Mouse (Mus musculus) urinary bladder, postnatal 14 days (tissue): Measurements from ENCODE around the gene Megf11.
A peak's percentile ranks its signal among the peaks of the same experiment; 100 is the strongest.

Experiments
- DNase-seq: peaks from one replicate; pipeline ENCODE4 v3.0.0; 2021; ENCODE audit warnings: low spot score

Megf11 gene

DNA sequence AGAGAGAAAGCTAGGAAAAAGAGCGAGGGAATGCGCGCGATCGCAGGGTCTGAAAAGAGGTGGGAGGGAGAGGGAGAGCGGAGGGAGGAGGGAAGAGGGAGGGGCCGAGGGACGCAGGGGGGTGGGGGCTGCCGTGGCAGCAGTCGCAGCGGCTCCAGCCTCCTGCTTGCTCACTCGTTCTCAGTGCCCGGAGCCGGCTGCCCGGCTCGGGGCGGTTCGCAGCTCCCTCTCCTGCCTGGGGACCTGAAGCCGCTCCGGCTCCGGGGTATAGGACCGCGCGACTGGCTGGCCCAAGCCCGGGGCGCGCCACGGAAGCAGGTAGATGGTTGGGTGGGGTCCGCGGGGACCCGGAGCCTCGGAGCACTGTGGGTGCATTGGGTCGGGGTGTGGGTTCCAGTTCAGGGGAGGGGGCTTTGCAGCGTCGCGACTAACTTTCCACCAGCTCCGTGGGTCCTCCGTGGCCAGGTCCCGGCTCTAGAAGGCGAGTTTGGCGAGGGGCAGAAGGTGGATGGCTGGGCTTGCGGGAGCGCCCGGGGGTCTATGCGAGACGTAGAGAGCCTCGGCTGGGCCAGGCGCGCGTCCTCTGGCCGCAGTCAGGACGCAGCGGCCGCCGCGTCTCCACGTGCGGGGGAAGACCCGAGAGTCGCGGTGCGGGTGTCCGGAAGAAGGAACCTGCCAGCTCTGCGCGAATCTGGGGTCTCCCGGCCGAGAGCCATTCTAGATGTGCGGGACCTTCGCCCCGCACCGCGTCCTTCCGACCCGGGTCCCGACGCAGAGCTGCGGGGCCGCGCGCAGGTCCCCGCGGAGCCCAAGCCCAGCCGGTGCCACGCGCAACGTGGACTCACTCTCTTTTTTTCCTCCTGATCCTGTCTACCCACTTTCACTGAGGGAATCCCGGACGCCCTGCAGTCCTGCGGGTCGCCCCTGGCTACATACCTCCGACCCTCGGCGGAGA lies at the start of gene Megf11:
TSS of gene Megf11 (plus strand) at position 116 of the 955 bp plus-strand sequence.
- DNase-seq, result peak; percentile 21

GRCm38 (mm10) chr9:64335825-64336224 lies 49.6 kb upstream of the Megf11 start:
- no peak for DNase-seq

DNA sequence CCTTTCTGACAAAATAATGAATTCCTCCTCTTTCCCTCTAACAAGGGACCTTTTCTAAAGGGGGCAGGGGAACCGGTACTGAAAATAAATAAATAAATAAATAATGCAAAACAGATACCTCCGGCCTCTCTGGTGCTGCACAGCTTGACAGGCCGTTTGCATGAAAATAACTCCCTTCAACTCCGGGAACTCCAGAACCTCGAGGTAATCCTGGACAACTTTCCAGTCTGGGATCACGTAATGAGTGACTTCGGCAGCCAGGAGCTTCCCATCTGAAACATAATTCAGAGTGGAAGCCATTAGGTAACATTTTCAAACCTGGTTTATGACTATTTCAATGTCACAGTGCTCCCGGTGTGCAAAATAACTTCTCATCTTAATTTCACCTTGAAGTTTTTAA lies 46.1 kb upstream of the Megf11 start:
- DNase-seq, result no peak

DNA sequence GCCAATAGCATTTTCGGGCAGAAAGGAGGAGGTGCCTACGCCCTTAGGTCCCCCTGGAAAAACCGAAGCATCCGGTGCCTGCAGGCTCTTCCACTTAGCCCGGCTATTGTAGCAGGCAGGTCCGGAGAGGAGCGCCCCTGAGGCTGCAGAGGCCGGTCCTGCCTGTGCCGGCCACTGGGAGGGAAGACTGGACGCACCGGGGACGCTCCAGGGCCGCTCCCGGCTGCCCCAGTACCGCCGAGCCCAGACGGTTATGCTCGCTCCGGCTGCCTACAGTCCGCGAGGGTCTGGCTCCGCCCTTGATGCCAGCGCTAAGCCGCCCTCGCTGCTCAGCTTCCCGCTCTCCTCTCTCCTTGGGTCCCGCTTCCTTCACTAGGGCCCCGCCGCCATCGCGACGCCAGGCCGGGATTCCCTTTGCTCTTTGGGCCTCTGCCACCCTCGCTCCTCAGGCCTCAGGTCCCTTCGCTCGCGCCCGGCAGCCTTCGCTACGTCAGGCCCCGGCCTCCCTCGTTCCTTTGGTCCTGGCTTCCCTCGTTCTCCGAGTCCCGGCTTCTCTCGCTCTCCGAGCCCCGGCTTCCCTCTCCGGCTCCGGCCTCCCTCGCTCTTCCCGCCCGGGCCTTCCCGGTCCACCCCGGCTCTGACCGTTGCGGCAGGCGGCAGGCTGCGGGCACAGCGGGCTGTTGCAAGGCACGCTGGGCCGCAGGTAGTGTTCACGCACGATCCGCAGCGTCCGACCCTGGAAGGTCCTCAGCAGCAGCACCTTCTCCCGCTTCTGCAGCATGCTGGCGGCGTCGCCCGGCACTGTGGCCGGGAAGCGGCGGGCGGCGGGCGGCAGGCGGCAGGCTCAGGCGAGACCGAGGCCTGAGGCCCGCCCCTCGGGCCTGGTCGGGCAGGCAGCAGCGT lies 44.8 kb upstream of the Megf11 start:
- DNase-seq, result peak; percentile 73

DNA sequence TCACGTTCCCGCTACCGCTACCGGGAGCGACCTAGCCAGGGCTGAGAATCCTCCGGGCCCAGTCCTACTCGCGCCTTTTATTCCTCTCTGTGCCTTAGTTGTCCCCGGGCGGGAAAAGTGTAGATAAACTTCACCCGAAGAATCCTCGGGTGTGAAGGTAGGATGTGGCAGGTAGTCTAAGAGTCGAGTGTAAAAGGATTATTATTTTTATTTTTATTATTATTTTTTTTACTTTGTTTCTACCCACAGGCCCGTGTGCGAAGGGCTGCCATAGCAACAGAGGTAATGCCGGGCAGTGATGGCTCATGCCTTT lies 44.2 kb upstream of the Megf11 start, which contains the start of gene Dis3l:
TSS of gene Dis3l (minus strand) at position 35 of the 313 bp plus-strand sequence.
- DNase-seq, result no peak

DNA sequence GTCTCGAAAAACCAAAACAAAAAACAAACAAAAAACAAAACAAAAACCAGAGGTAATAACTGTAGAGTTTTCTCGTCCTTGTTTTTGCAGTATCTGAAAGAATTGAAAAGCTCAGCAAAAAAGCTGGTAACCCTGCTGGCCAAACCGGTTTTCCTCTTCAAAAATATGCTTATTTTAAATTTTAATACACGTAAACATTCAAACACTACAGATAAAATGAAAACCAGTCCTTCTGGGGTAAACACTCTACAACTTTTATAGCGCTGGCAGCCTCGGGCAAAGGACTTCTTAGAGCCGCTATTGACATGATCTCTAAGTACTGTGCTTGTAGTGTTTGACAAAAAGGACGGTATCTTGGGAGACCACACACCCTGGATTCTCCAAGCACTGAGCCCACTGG lies 43.8 kb upstream of the Megf11 start:
- peak; percentile 11 for DNase-seq

DNA sequence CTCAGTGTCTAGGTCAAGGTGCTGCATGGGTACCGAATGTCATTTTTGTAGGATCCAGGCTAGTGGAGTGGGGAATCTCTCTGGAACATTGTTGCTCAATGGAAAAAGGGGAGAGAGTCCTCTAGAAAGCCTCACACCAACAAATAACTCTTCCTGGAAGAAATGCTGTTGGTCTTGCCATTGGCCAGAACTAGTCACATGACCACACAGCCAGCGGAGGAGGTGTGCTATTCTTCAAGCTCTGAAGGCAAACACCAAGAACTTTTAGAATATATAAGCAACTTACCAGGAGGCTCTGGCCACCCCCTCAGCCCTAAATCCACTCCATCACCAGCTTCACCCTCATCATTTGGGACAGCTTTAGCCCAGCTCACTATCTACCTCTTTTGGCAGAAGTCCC lies 41.8 kb upstream of the Megf11 start:
- DNase-seq, result no peak

DNA sequence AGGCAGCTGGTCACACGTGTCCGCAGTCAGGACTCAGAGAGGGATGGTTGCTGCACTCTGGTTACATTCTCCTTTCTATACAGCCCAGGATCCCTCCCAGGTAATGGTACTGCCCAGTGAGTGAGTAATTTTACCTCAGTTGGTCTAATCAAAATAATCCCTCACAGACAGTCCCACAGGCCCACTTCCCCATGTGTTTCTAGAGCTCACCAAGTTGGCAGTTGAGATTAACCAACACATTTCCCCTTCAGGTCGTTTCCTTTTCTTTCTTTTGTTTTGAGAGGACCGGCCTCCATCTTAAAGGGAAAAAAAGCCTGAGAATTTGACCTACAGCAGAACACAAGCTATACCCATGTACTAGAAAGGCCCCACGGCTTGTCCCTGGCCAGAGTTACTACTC lies 39.5 kb upstream of the Megf11 start:
- no peak for DNase-seq

DNA sequence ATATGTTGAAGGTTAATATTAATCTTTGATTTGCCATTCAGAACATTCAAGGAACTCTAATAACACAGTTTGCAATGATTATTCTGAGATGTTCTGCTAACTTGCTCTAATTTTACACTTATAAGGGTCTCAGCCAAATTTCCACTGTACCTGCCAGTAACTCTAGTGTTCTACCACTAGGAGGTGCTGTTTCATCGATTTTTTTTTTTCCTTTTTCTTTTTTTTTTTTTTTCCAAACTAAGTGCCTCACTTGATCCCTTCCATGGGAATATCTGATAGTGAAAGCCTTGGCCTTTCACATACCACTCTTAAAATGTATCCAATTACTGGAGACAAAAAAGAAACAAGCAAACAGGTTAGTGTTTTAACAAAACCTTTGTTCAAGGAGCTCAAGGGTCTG lies 38.0 kb upstream of the Megf11 start:
- no peak for DNase-seq

GRCm38 (mm10) chr9:64349490-64349889 lies 35.9 kb upstream of the Megf11 start:
- DNase-seq, result no peak

DNA sequence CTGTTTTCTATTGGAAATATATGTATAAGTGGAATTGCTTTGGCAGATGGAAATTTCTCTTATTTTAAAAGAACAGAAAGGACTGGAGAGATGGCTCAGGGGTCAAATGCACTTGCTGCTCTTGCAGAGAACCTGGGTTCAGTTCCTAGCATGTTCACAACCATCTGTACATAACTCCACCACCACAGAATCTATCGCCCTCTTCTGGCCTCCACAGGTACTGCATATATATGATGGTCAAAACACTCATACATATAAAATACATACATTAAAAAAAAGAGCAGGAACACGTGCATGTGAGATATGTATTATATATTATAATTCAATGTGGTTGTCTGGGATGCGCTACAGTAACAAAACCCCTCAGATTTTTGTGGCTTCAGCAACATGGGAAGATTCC lies 34.2 kb upstream of the Megf11 start:
- DNase-seq, result no peak

- DNase-seq, result no peak
Observed at GRCm38 (mm10) chr9:64355627-64356026, 29.8 kb upstream of the Megf11 start.

DNA sequence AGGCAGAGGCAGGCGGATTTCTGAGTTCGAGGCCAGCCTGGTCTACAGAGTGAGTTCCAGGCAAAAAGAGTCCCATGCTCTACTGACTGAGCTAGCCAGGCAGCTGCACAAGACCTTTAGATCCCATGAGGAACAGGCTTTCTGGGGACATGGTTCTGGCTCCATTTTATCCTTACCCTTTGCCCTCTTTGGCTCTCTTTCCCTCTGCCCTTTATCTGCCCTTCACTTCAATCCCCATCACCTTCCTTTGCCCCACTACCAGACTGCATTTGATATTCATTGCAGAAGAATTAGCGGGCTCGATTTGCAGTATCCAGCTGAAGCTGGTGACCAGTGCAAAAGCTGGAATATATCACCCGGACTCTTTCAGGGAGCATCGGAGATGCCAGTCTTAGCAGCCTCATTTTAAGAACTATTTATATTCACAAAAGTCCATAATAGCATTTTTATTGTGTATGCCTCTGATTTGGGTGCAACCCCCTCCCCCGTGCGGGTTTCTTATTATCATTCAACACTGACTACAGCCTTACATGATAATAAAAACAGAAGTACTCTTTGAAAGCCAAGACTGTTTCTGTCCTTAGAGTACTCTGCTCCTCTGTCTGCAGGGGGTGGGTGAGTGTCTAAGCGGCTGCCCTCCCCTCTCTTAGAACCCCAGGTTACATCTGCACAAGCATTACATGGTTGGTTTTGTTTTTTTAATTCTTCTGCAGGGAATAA lies 24.0 kb upstream of the Megf11 start:
- DNase-seq, result no peak

DNA sequence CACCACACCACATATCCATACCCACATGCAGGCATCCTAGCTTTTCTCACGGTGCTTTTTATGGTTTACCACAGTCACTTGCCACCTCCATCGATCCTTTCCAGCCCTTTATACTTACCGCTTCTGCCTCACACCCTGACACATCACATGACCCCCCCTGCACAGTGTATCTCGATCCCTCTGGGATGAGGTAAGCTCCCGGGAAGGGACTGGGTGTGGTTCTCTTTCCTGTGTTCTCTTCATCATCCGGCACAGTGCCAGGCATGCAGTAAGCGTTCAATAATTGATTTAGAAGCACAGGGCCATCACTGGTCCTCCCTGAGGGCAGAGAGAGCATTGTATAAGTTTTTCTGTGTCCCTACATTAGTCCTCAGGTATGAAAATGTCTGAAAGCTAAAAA lies 15.6 kb upstream of the Megf11 start:
- no peak for DNase-seq

- no peak for DNase-seq
Observed at GRCm38 (mm10) chr9:64371305-64371819, 14.1 kb upstream of the Megf11 start.

GRCm38 (mm10) chr9:64376380-64376779 lies 9.0 kb upstream of the Megf11 start:
- no peak for DNase-seq

DNA sequence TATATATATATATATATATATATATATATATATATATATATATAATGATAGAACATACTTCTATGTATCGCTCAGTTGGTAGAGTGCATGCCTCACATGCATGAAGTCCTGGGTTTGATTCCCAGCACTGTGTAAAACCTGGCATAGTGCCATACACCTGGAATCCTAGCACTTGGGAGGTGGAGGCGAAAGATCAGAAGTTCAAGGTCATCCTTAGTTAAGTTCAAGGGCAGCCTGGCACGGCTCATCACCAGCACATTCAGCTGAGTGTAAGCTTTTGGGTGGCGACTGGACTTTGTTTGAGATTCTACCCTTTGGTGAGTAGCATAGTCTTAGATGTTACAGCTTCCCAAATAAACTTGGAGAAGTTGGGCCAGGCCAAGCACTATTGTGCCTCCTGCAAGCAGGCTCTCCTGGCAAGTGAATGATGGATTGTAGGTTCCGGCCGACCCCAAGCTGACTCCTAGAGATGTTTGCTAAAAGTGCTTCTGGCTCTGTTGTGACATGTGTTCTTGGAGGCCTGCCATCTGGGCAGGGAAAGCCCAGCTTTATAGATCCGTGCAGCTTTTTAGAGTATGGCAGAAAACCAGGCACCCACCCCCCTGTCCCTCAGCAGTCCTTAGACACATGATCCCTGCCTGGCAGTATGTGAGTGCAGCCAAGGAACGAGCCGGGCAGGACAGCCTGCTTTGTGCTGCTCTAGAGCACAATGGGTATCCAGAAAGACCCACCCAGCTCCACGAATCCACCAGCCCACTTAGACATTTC lies 2.2 kb upstream of the Megf11 start:
- DNase-seq, result peak; percentile 52

- DNase-seq, result no peak
Observed at GRCm38 (mm10) chr9:64386466-64387211, 1.2 kb downstream of the Megf11 start.

DNA sequence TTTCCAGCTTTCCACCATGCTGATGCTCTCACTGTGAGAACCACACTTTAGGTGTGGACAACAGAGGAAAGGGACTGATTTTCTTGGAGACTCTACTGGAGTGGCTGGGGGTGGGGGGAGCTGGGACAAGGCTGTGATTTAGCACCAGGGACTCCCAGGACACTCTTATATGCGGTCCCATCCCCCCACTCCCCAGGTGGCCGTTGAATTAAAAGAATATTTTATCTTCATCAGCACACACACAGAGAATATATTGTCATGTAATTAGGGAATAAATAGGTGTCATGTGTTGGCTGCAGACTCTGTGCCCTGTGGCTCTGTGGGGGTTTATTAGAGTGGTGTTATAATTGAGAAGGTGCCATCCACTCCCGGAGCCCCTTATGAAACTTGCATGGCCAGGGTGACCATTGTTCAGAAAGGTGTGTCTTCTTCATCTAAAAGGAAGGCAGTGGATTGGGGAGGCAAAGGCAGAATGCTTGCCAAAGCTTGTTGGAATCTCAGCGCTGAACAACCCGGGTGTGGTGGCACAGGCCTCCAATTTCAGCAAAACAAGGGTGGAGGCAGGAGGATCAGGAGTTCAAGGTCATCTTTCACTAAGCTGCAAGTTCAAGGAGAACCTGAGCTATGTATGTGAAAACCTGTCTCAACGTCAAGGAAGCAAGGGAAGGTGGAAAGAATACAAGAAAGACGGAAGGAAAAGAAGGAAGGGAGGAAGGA lies 4.3 kb downstream of the Megf11 start:
- DNase-seq, result no peak
